9 mouse cellular contexts compared by ENCODE assay signal in genomic region chrX:141175353-141175752, GRCm38 (mm10).
DNase-seq lines count a peak whose midpoint lies in the region; ATAC-seq and TF ChIP-seq lines count a peak whose summit lies in the region.
"Had no signal": no experiment of that assay in that cellular context is flagged by ENCODE, and none has a peak within 500 bp of the region (broad histone marks: within the 10 kb centered on the region; RNA-seq: fewer than 3 reads in every experiment).

No protein-coding gene starts in this region.

- H3K4me1 ChIP-seq in forebrain, embryonic 14.5 days (ENCODE audit: control insufficient read depth, insufficient read depth, low read length) = no peaks in the 10 kb centered on the region
- no peaks in the 10 kb centered on the region for H3K4me1 ChIP-seq in forebrain, embryonic 16.5 days (replicated peaks; ENCODE audit: control insufficient read depth, insufficient read depth, low read length)
- no peaks in the 10 kb centered on the region for H3K4me1 ChIP-seq in lung, embryonic 14.5 days (ENCODE audit: insufficient read depth)
- no peaks in the 10 kb centered on the region for H3K4me1 ChIP-seq in lung, adult 2 months (ENCODE audit: control insufficient read depth, insufficient read depth, low read length)

- WGBS in forebrain, embryonic 14.5 days = 43% methylated on average over 7 of the region's 7 CpGs
- 42% methylated on average over 7 of the region's 7 CpGs for WGBS in forebrain, embryonic 16.5 days
- WGBS in lung, embryonic 14.5 days = 27% methylated on average over 7 of the region's 7 CpGs
- 38% methylated on average over 7 of the region's 7 CpGs for WGBS in lung, adult 2 months

- H3K4me2 ChIP-seq in forebrain, embryonic 14.5 days (ENCODE audit: low read length) = no peak overlapping the region
- no peak overlapping the region for H3K4me2 ChIP-seq in forebrain, embryonic 16.5 days (ENCODE audit: low read length)
- no peak overlapping the region for H3K4me2 ChIP-seq in lung, embryonic 14.5 days

- H3K36me3 ChIP-seq in forebrain, embryonic 14.5 days (ENCODE audit: control insufficient read depth, insufficient read depth, low read length) = no peaks in the 10 kb centered on the region
- H3K36me3 ChIP-seq in forebrain, embryonic 16.5 days (ENCODE audit: control insufficient read depth, insufficient read depth) = no peaks in the 10 kb centered on the region
- no peaks in the 10 kb centered on the region for H3K36me3 ChIP-seq in lung, embryonic 14.5 days (ENCODE audit: insufficient read depth)

- H3K27me3 ChIP-seq in forebrain, embryonic 14.5 days (replicated peaks; ENCODE audit: control insufficient read depth, insufficient read depth, low read length) = no peaks in the 10 kb centered on the region
- peaks cover 3% of the 10 kb centered on the region; the same call in 1 of the 2 replicates for H3K27me3 ChIP-seq in forebrain, embryonic 16.5 days (replicated peaks; ENCODE audit: control insufficient read depth, insufficient read depth, low read length)
- no peaks in the 10 kb centered on the region for H3K27me3 ChIP-seq in lung, embryonic 14.5 days (ENCODE audit: insufficient read depth, low read length)

- no peak for ATAC-seq in forebrain, embryonic 14.5 days
- ATAC-seq in forebrain, embryonic 16.5 days = no peak
- no peak for ATAC-seq in lung, embryonic 14.5 days (ENCODE audit: insufficient read depth)

- no peak overlapping the region for H3K4me3 ChIP-seq in forebrain, embryonic 14.5 days (ENCODE audit: low read depth, low read length)
- no peak overlapping the region for H3K4me3 ChIP-seq in forebrain, embryonic 16.5 days (replicated peaks; ENCODE audit: low read length)
- no peak overlapping the region for H3K4me3 ChIP-seq in lung, embryonic 14.5 days (ENCODE audit: low read depth, low read length)
- no peak overlapping the region for H3K4me3 ChIP-seq in lung, adult 2 months (replicated peaks; ENCODE audit: extremely low read depth, low read depth, low read length)
- H3K4me3 ChIP-seq: megakaryocyte, embryonic 14.5 days had no signal

- H3K9me3 ChIP-seq in forebrain, embryonic 14.5 days (replicated peaks; ENCODE audit: control insufficient read depth, low read length) = no peaks in the 10 kb centered on the region
- no peaks in the 10 kb centered on the region for H3K9me3 ChIP-seq in forebrain, embryonic 16.5 days (ENCODE audit: control insufficient read depth, low read length)
- no peaks in the 10 kb centered on the region for H3K9me3 ChIP-seq in lung, embryonic 14.5 days (ENCODE audit: low read depth, low read length)

- TF ChIP-seq CTCF in lung, embryonic 14.5 days (IDR thresholded peaks at IDR 0.05; ENCODE audit: low read depth) = peak; percentile 64
- no peak for TF ChIP-seq CTCF in lung, adult 2 months (IDR thresholded peaks at IDR 0.05; ENCODE audit: insufficient read depth, low read length)

- peak; percentile 68 for DNase-seq in forebrain, embryonic 14.5 days (ENCODE audit: low spot score)
- DNase-seq in lung, embryonic 14.5 days = peak; percentile 82
- no peak for DNase-seq in lung, adult 2 months
- peak; percentile 50 to 51 for DNase-seq in cerebellum, postnatal 14 days
- peak; percentile 50 for DNase-seq in kidney, postnatal 10 days
- peak; percentile 74 for DNase-seq in retina, embryonic 14.5 days (ENCODE audit: low spot score)
- DNase-seq in spleen, adult 12 weeks (ENCODE audit: low spot score) = no peak

- no peak overlapping the region for H3K9ac ChIP-seq in forebrain, embryonic 14.5 days (ENCODE audit: low read length)
- H3K9ac ChIP-seq in forebrain, embryonic 16.5 days (replicated peaks; ENCODE audit: low read depth, low read length) = no peak overlapping the region
- H3K9ac ChIP-seq in lung, embryonic 14.5 days = no peak overlapping the region

- no peak overlapping the region for H3K27ac ChIP-seq in forebrain, embryonic 14.5 days (ENCODE audit: low read depth, low read length)
- H3K27ac ChIP-seq in forebrain, embryonic 16.5 days (ENCODE audit: low read length) = no peak overlapping the region
- H3K27ac ChIP-seq in lung, embryonic 14.5 days (ENCODE audit: low read depth) = no peak overlapping the region

- TF ChIP-seq POLR2A in lung, adult 2 months (IDR thresholded peaks at IDR 0.05; ENCODE audit: borderline replicate concordance, extremely low read depth, low read depth, low read length) = no peak

Comparison
In these comparisons a context has a peak if more than half of its experiments do, and no peak if none do; other contexts are left out.
1. DNase-seq: peak in forebrain, embryonic 14.5 days (single experiment), lung, embryonic 14.5 days (single experiment), cerebellum, postnatal 14 days (2 of 2), kidney, postnatal 10 days (single experiment) and retina, embryonic 14.5 days (single experiment); none in lung, adult 2 months (single experiment) and spleen, adult 12 weeks (single experiment).